Mouse (Mus musculus) midbrain, embryonic 10.5 days (tissue): ENCODE results near the gene Drg2. TPM values are rescaled to one million over a fixed set of nuclear protein-coding genes. Genes with fewer than 3 reads are reported as not detected.

Experiments
- DNase-seq: peaks from one replicate; pipeline ENCODE4 v3.0.0-alpha.2; 2017; ENCODE audit warnings: low spot score
- H3K27ac ChIP-seq: fragments of 300-500 bp; sonication (generic); replicated peaks from 2 replicates; pipeline ENCODE4 v1.5.1; 2016; ENCODE audit warnings: mild to moderate bottlenecking
- H3K27me3 ChIP-seq: fragments of 300-500 bp; sonication (generic); 2 replicates; pipeline ENCODE4 v1.6.1; 2016; ENCODE audit warnings: low read depth, mild to moderate bottlenecking; ENCODE audit not compliant: poor library complexity, severe bottlenecking
- H3K36me3 ChIP-seq: fragments of 300-500 bp; sonication (generic); 2 replicates; pipeline ENCODE4 v1.6.1; 2016; ENCODE audit warnings: mild to moderate bottlenecking, moderate library complexity
- H3K4me1 ChIP-seq: fragments of 300-500 bp; sonication (generic); 2 replicates; pipeline ENCODE4 v1.6.1; 2016
- H3K4me3 ChIP-seq: fragments of 300-500 bp; sonication (generic); 2 replicates; pipeline ENCODE4 v1.5.1; 2016; ENCODE audit warnings: mild to moderate bottlenecking, moderate library complexity
- H3K9me3 ChIP-seq: fragments of 300-500 bp; sonication (generic); replicated peaks from 2 replicates; pipeline ENCODE4 v1.6.1; 2016; ENCODE audit warnings: mild to moderate bottlenecking
- WGBS: fragments of 180-500 bp; shearing (Covaris S2); methylation state at CpG from one replicate; pipeline ENCODE4 v1.1.7; 2016; 5-methylcytosine and 5-hydroxymethylcytosine counted together
- polyA plus RNA-seq: library from polyadenylated mRNA; unstranded; fragments of >200 nt; fragmentation: Nextera tagmentation; extraction: Ambion mirVana; gene quantifications from 2 replicates; pipeline ENCODE4 v1.2.1, GENCODE M21; 2016

The Drg2 gene
- polyA plus RNA-seq, 1 experiment from 2014 or later: 131 TPM

GRCm38 (mm10) chr11:60475668-60476362 lies 21.4 kb downstream of the Drg2 start:
- H3K27ac ChIP-seq: no peak overlapping the region
- H3K36me3 ChIP-seq: 0 out of 2 replicates have a peak, but pooled peaks cover under 1% of the 10 kb centered on the region
- H3K4me1 ChIP-seq: peaks cover 13% of the 10 kb centered on the region
- no peaks in the 10 kb centered on the region for H3K27me3 ChIP-seq
- 87% methylated on average over 5 of the region's 5 CpGs for WGBS
- no peak for DNase-seq
- H3K9me3 ChIP-seq: no peaks in the 10 kb centered on the region
- H3K4me3 ChIP-seq: no peak overlapping the region

GRCm38 (mm10) chr11:60478121-60478520 lies 23.7 kb downstream of the Drg2 start:
- H3K27me3 ChIP-seq: no peaks in the 10 kb centered on the region
- peak; percentile 20 for DNase-seq
- no peaks in the 10 kb centered on the region for H3K9me3 ChIP-seq
- H3K4me1 ChIP-seq: peaks cover 13% of the 10 kb centered on the region
- no peaks in the 10 kb centered on the region for H3K36me3 ChIP-seq
- H3K27ac ChIP-seq: peak overlapping the region; percentile 39; the same call in 1 of the 2 replicates
- H3K4me3 ChIP-seq: 0 out of 2 replicates have a peak overlapping the region, but pooled peaks have one; percentile 7
- WGBS: 39% methylated on average over 17 of the region's 17 CpGs

- H3K36me3 ChIP-seq: no peaks in the 10 kb centered on the region
- 0 out of 2 replicates have a peak overlapping the region, but pooled peaks have one; percentile 17 for H3K27ac ChIP-seq
- DNase-seq: no peak
- no peaks in the 10 kb centered on the region for H3K27me3 ChIP-seq
- WGBS: 71% methylated on average over 3 of the region's 3 CpGs
- H3K4me1 ChIP-seq: no peaks in the 10 kb centered on the region
- H3K9me3 ChIP-seq: no peaks in the 10 kb centered on the region
- H3K4me3 ChIP-seq: no peak overlapping the region
These were observed 31.9 kb downstream of the Drg2 start for GRCm38 (mm10) chr11:60486267-60486666.

DNA sequence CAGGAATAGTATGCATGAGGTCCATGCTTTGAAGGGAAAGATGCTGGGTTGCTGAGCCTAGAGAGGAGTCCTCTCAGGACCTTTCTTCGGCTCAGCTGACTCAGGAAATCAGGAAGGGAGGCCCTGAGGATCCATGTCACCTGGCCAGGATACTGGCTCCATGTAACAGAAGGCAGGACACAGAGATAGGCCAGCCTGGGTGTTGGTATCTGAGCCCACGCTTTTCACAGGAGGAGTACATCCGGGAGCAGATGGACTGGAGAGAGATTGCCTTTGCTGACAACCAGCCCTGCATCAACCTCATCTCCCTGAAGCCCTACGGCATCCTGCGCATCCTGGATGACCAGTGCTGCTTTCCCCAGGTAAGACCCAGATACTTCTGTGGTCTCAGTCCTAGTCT lies 38.3 kb downstream of the Drg2 start:
- H3K4me1 ChIP-seq: no peaks in the 10 kb centered on the region
- H3K36me3 ChIP-seq: no peaks in the 10 kb centered on the region
- H3K27me3 ChIP-seq: 0 out of 2 replicates have a peak, but pooled peaks cover 5% of the 10 kb centered on the region
- no peaks in the 10 kb centered on the region for H3K9me3 ChIP-seq
- H3K4me3 ChIP-seq: no peak overlapping the region
- H3K27ac ChIP-seq: no peak overlapping the region
- no peak for DNase-seq
- WGBS: 86% methylated on average over 5 of the region's 5 CpGs

GRCm38 (mm10) chr11:60495692-60496091 lies 41.3 kb downstream of the Drg2 start:
- Histone ChIP-seq H3K27ac (no peak overlapping the region), H3K4me1 (no peaks in the 10 kb centered on the region), H3K27me3 (0 out of 2 replicates have a peak, but pooled peaks cover 5% of the 10 kb centered on the region), H3K9me3 (no peaks in the 10 kb centered on the region), H3K36me3 (no peaks in the 10 kb centered on the region), H3K4me3 (no peak overlapping the region)
- 69% methylated on average over 2 of the region's 2 CpGs for WGBS
- no peak for DNase-seq

- no peaks in the 10 kb centered on the region for H3K36me3 ChIP-seq
- H3K4me1 ChIP-seq: peaks cover 14% of the 10 kb centered on the region
- no peak for DNase-seq
- WGBS: 81% methylated on average over 13 of the region's 13 CpGs
- no peak overlapping the region for H3K27ac ChIP-seq
- H3K4me3 ChIP-seq: no peak overlapping the region
- no peaks in the 10 kb centered on the region for H3K9me3 ChIP-seq
- peaks cover 49% of the 10 kb centered on the region for H3K27me3 ChIP-seq
These were observed 52.9 kb downstream of the Drg2 start for GRCm38 (mm10) chr11:60507281-60507680.

DNA sequence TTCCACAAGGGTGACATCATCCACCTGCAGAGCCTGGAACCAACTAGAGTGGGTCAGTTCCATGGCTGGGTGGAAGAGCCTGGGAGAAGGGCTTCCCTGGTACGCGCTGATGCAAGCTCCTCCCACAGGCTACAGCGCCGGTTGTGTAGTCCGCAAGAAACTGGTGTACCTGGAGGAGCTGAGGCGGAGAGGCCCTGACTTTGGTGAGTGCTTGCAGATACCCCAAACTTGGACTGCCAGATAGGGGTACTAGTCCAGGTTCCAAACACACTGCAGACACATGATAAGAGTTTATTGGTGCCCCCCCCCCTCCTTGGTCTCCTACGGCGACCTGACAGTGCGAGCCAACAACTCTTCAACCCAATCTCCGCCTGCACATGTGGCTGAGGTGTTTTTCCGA lies 54.6 kb downstream of the Drg2 start:
- peaks cover 49% of the 10 kb centered on the region for H3K27me3 ChIP-seq
- WGBS: 9% methylated on average over 11 of the region's 11 CpGs
- no peak for DNase-seq
- H3K36me3 ChIP-seq: no peaks in the 10 kb centered on the region
- no peaks in the 10 kb centered on the region for H3K9me3 ChIP-seq
- H3K4me3 ChIP-seq: peak overlapping the region; percentile 53
- H3K4me1 ChIP-seq: peaks cover 14% of the 10 kb centered on the region
- 0 out of 2 replicates have a peak overlapping the region, but pooled peaks have one; percentile 14 for H3K27ac ChIP-seq

DNA sequence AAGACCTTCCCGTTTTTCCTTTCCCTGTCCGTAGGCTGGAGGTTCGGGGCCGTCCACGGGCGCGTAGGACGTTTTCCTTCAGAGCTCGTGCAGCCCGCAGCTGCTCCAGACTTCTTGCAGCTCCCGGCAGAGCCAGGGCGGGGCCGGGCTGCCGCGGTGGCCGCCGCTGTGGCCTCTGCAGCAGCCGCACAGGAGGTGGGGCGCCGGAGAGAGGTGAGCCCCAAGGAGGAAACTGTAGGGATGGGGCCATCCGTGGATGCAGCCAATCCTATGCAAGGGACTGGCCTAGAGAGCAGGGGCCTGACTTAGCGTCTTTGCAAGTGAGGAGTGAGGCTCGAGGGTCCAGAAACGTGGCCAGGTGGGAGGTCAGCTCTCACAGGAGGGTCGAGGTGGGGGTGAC lies 55.1 kb downstream of the Drg2 start:
- Histone ChIP-seq H3K36me3 (no peaks in the 10 kb centered on the region), H3K4me3 (peak overlapping the region; percentile 53), H3K27me3 (peaks cover 49% of the 10 kb centered on the region), H3K9me3 (no peaks in the 10 kb centered on the region), H3K27ac (peak overlapping the region; percentile 69), H3K4me1 (peaks cover 14% of the 10 kb centered on the region)
- under 1% methylated on average over 25 of the region's 25 CpGs for WGBS
- peak; percentile 45 for DNase-seq

DNA sequence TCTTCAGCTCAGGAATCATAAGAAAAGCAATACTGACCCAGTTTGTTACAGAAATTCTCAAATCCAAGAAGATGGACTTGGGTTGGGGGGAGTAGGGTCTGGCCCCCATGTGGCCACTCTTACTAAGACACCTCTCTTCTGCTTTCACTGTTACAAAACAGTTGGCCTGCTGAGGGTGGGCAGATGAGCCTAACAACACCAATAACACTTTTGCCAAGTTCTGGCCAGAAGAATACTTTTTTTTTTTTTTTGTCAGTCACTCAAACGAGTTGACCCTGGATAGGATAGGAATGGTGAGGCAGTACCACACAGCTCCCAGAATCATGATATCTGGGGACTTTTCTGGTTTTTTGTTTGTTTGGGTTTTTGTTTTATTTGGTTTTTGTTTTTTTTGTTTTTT lies 57.5 kb downstream of the Drg2 start:
- H3K4me1 ChIP-seq: peaks cover 14% of the 10 kb centered on the region
- H3K4me3 ChIP-seq: no peak overlapping the region
- DNase-seq: no peak
- no peaks in the 10 kb centered on the region for H3K9me3 ChIP-seq
- H3K27me3 ChIP-seq: peaks cover 46% of the 10 kb centered on the region
- H3K36me3 ChIP-seq: no peaks in the 10 kb centered on the region
- H3K27ac ChIP-seq: no peak overlapping the region
- WGBS: 67% methylated on average over 1 of the region's 1 CpGs

DNA sequence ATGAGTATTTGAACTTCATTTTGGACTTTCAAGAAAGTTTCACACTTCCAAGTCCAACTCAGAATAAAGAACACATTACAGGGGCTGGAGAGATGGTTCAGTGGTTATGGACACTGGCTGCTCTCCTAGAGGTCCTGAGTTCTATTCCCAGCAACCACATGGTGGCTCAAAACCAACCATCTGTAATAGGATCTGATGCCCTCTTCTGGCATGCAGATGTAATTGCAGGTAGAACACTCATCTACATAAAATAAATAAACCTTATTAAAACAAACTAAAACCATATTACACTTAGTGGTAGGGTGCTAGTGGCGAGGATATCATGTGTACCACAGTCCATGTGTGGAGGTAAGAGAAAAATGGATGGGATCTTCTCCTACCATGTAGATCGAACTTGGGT lies 58.1 kb downstream of the Drg2 start:
- no peaks in the 10 kb centered on the region for H3K36me3 ChIP-seq
- peaks cover 40% of the 10 kb centered on the region for H3K27me3 ChIP-seq
- H3K4me1 ChIP-seq: peaks cover 14% of the 10 kb centered on the region
- no peaks in the 10 kb centered on the region for H3K9me3 ChIP-seq
- no peak overlapping the region for H3K27ac ChIP-seq
- H3K4me3 ChIP-seq: no peak overlapping the region
- DNase-seq: no peak
- 78% methylated on average over 2 of the region's 2 CpGs for WGBS

DNA sequence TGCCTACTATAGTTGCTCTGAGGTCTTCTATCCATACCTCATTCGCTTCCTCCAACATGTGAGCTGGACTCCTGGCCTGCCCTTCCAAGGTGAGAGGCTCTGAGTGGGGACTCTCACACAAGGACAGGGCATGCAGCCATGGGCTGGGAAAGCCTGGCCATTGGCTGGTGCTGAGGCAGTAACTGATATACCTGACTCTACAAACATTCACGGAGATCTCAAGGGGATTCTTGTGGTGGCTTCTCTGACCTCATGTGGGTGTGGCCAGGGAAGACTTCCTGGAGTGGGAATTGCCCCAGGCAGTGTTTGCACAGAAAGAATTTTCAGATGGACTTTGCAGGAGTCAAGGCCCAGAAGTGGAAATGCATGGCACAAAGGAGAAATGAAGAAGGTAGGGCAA lies 60.5 kb downstream of the Drg2 start:
- 80% methylated on average over 2 of the region's 2 CpGs for WGBS
- peaks cover under 1% of the 10 kb centered on the region; the same call in 1 of the 2 replicates for H3K4me1 ChIP-seq
- no peak for DNase-seq

GRCm38 (mm10) chr11:60518305-60518704 lies 63.9 kb downstream of the Drg2 start:
- Histone ChIP-seq H3K36me3 (no peaks in the 10 kb centered on the region), H3K27me3 (no peaks in the 10 kb centered on the region), H3K9me3 (no peaks in the 10 kb centered on the region), H3K27ac (no peak overlapping the region), H3K4me1 (no peaks in the 10 kb centered on the region), H3K4me3 (no peak overlapping the region)
- 76% methylated on average over 4 of the region's 4 CpGs for WGBS
- DNase-seq: no peak

More for the DNA sequence above, 60.5 kb downstream of the Drg2 start:
- Histone ChIP-seq H3K27ac (no peak overlapping the region), H3K4me3 (no peak overlapping the region), H3K9me3 (no peaks in the 10 kb centered on the region), H3K27me3 (peaks cover 18% of the 10 kb centered on the region), H3K36me3 (no peaks in the 10 kb centered on the region)
